Mouse (Mus musculus) midbrain, postnatal 0 days (tissue): ENCODE data around the gene Chrnb2. TPM values are rescaled to one million over a fixed set of nuclear protein-coding genes. Genes with fewer than 3 reads are reported as not detected.

Source experiments
- ATAC-seq: fragments of 200-750 bp; cut with Nextera tagmentation; 2 replicates; pipeline ENCODE4 v1.8.0; 2017; ENCODE audit warnings: moderate number of reproducible peaks, mild to moderate bottlenecking, moderate TSS enrichment, moderate library complexity; ENCODE audit not compliant: low FRiP score
- DNase-seq: peaks from one replicate; pipeline ENCODE4 v3.0.0-alpha.2; 2015; ENCODE audit warnings: low spot score
- H3K27ac ChIP-seq: fragments of 300-500 bp; sonication (generic); 2 replicates; pipeline ENCODE4 v1.5.1; 2014; ENCODE audit warnings: low read depth, mild to moderate bottlenecking, low read length, mixed read lengths
- H3K27me3 ChIP-seq: fragments of 300-500 bp; sonication (generic); 2 replicates; pipeline ENCODE4 v1.6.1; 2014; ENCODE audit warnings: low read length, control low read depth, mixed read lengths; ENCODE audit not compliant: insufficient read depth
- H3K36me3 ChIP-seq: fragments of 300-500 bp; sonication (generic); 2 replicates; pipeline ENCODE4 v1.6.1; 2014; ENCODE audit warnings: low read length, control low read depth, mixed read lengths; ENCODE audit not compliant: insufficient read depth
- H3K4me1 ChIP-seq: fragments of 300-500 bp; sonication (generic); 2 replicates; pipeline ENCODE4 v1.6.1; 2014; ENCODE audit warnings: mild to moderate bottlenecking, control low read depth, antibody characterized with exemption, low read length, mixed read lengths; ENCODE audit not compliant: insufficient read depth
- H3K4me2 ChIP-seq: fragments of 300-500 bp; sonication (generic); 2 replicates; pipeline ENCODE4 v1.6.1; 2014; ENCODE audit warnings: low read depth, mild to moderate bottlenecking, low read length, mixed read lengths; ENCODE audit not compliant: poor library complexity, severe bottlenecking
- H3K4me3 ChIP-seq: fragments of 300-500 bp; sonication (generic); 2 replicates; pipeline ENCODE4 v1.5.1; 2014; ENCODE audit warnings: low read depth, mild to moderate bottlenecking, low read length, moderate library complexity
- H3K9ac ChIP-seq: fragments of 300-500 bp; sonication (generic); replicated peaks from 2 replicates; pipeline ENCODE4 v1.6.1; 2014; ENCODE audit warnings: mild to moderate bottlenecking, low read length, moderate library complexity, mixed read lengths; ENCODE audit not compliant: poor library complexity, severe bottlenecking
- H3K9me3 ChIP-seq: fragments of 300-500 bp; sonication (generic); 2 replicates; pipeline ENCODE4 v1.6.1; 2016; ENCODE audit warnings: low read length, control low read depth
- CTCF ChIP-seq: IDR thresholded peaks from 2 replicates; pipeline ENCODE4 v1.5.1; 2016; ENCODE audit warnings: antibody characterized with exemption, mild to moderate bottlenecking
- WGBS: fragments of 180-500 bp; shearing (Covaris S2); extraction: QIAGEN DNeasy Blood & Tissue Kit; methylation state at CpG from one replicate; pipeline ENCODE4 v1.1.7; 2014; 5-methylcytosine and 5-hydroxymethylcytosine counted together
- polyA plus RNA-seq: library from polyadenylated mRNA; unstranded; fragments of >200 nt; fragmentation: Nextera tagmentation; extraction: Ambion mirVana; gene quantifications from 2 replicates; pipeline ENCODE4 v1.2.1, GENCODE M21; 2015
- total RNA-seq: library from RNA; depleted of rRNA; stranded (reverse); fragments of >200 nt; gene quantifications from 2 replicates; pipeline ENCODE4 v1.2.3, GENCODE M21; 2014; rRNA removed

The Chrnb2 gene
- total and polyA plus RNA-seq, 2 experiments from 2014 or later, result 20.5 to 47.3 TPM

- peak; percentile 79 for TF ChIP-seq CTCF
- peak within 1 kb of the TSS; percentile 94 for H3K27ac ChIP-seq
- peak within 1 kb of the TSS; percentile 97 for H3K4me3 ChIP-seq
- WGBS, result 5% methylated on average over 25 of the region's 28 CpGs
- H3K9ac ChIP-seq, result peak within 1 kb of the TSS; percentile 96
- H3K9me3 ChIP-seq, result no peaks in the 10 kb centered on the region
- peak within 1 kb of the TSS; percentile 81 for H3K4me2 ChIP-seq
- H3K36me3 ChIP-seq, result no peaks in the 10 kb centered on the region
- H3K27me3 ChIP-seq, result no peaks in the 10 kb centered on the region
- H3K4me1 ChIP-seq, result no peaks in the 10 kb centered on the region
- peak; percentile 92 for DNase-seq
- ATAC-seq, result peak; percentile 92
Observed at GRCm38 (mm10) chr3:89714359-89715206, 49.8 kb downstream of the Chrnb2 start, which contains the start of gene Adar. Adar (plus strand) TSS chr3:89715022.

DNA sequence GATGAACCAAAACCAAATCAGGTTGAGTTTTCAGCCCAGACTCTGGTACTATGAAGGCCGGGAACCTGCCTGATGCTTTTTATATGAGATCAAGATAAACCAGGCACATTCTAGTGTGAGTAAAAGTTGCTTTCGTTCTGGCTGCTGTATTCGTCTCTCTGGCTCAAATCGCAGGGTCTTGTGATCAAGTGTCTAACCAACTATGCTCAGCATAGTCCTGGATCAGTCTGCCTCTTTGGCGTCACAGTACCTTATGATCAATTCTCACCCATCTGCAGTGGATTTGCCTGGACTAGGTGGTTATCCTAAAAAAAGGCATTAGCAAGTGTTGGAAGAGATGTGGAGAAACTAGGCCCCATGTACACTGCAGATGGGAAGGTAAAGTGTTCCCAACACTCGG is 60.4 kb downstream of the Chrnb2 start:
- H3K9ac ChIP-seq, result no peak overlapping the region
- no peak overlapping the region for H3K27ac ChIP-seq
- H3K4me3 ChIP-seq, result no peak overlapping the region
- DNase-seq, result no peak
- H3K27me3 ChIP-seq, result no peaks in the 10 kb centered on the region
- no peaks in the 10 kb centered on the region for H3K36me3 ChIP-seq
- H3K4me2 ChIP-seq, result no peak overlapping the region
- 76% methylated on average over 6 of the region's 6 CpGs for WGBS
- TF ChIP-seq CTCF, result no peak
- no peak for ATAC-seq
- no peaks in the 10 kb centered on the region for H3K9me3 ChIP-seq
- H3K4me1 ChIP-seq, result no peaks in the 10 kb centered on the region

GRCm38 (mm10) chr3:89703596-89703995 is 60.8 kb downstream of the Chrnb2 start:
- 37% methylated on average over 3 of the region's 3 CpGs for WGBS
- ATAC-seq, result no peak
- Histone ChIP-seq H3K4me3 (no peak overlapping the region), H3K27me3 (no peaks in the 10 kb centered on the region), H3K4me1 (no peaks in the 10 kb centered on the region), H3K9me3 (no peaks in the 10 kb centered on the region), H3K9ac (no peak overlapping the region), H3K27ac (no peak overlapping the region), H3K36me3 (no peaks in the 10 kb centered on the region), H3K4me2 (no peak overlapping the region)
- no peak for DNase-seq
- no peak for TF ChIP-seq CTCF

DNA sequence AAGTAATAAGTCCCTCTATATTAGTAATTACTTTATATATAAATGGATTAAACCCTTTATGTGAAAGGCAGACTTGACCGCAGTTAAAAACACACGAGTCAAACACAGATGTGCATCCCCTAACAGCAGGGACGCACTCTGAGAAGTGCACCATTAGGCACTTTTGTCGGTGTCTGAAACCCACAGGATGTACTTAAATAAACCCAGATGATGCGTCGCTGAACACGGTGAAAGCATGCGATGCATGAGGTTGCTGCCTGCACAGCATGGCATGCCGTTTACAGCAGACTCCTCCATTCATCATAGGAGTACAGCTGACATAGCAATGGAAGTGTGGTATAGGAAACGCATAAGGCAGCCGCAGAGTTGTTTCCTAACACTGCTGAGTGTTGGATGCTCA is 64.0 kb downstream of the Chrnb2 start:
- Histone ChIP-seq H3K9me3 (no peaks in the 10 kb centered on the region), H3K4me1 (no peaks in the 10 kb centered on the region), H3K36me3 (no peaks in the 10 kb centered on the region), H3K27me3 (no peaks in the 10 kb centered on the region), H3K4me3 (no peak overlapping the region), H3K27ac (no peak overlapping the region), H3K9ac (no peak overlapping the region), H3K4me2 (no peak overlapping the region)
- no peak for TF ChIP-seq CTCF
- no peak for ATAC-seq
- 79% methylated on average over 11 of the region's 11 CpGs for WGBS
- peak; percentile 12 for DNase-seq

- TF ChIP-seq CTCF, result no peak
- no peak for ATAC-seq
Observed at GRCm38 (mm10) chr3:89698958-89699357, 65.5 kb downstream of the Chrnb2 start.

More at GRCm38 (mm10) chr3:89698958-89699357, 65.5 kb downstream of the Chrnb2 start:
- H3K9ac ChIP-seq, result no peak overlapping the region
- DNase-seq, result no peak
- H3K4me3 ChIP-seq, result no peak overlapping the region
- 89% methylated on average over 1 of the region's 1 CpGs for WGBS
- H3K27me3 ChIP-seq, result no peaks in the 10 kb centered on the region
- H3K4me2 ChIP-seq, result no peak overlapping the region
- no peaks in the 10 kb centered on the region for H3K4me1 ChIP-seq
- no peaks in the 10 kb centered on the region for H3K9me3 ChIP-seq
- no peak overlapping the region for H3K27ac ChIP-seq
- H3K36me3 ChIP-seq, result no peaks in the 10 kb centered on the region

Other genes starting within 250 kb of the Chrnb2 start
- gene Kcnn3, start 244.5 kb downstream of the Chrnb2 start, total RNA-seq, result 21.4 and 23.3 TPM in 2 replicates
- gene Kcnn3, start 244.5 kb downstream of the Chrnb2 start, polyA plus RNA-seq, result 5.9 and 7.3 TPM in 2 replicates
- gene Adar, start 49.6 kb downstream of the Chrnb2 start, total RNA-seq, result 77.1 and 93.6 TPM in 2 replicates
- 21.8 and 22.9 TPM in 2 replicates for gene Adar, start 49.6 kb downstream of the Chrnb2 start, polyA plus RNA-seq
- 59.1 and 62.2 TPM in 2 replicates for gene Ube2q1, start 9.0 kb upstream of the Chrnb2 start, total RNA-seq
- 8.9 and 9.4 TPM in 2 replicates for gene Ube2q1, start 9.0 kb upstream of the Chrnb2 start, polyA plus RNA-seq
- gene She, start 66.7 kb upstream of the Chrnb2 start, total RNA-seq, result 1.8 and 2.7 TPM in 2 replicates
- 0.91 and 1.0 TPM in 2 replicates for gene She, start 66.7 kb upstream of the Chrnb2 start, polyA plus RNA-seq
- 0.99 and 2.0 TPM in 2 replicates for gene Il6ra, start 148.6 kb upstream of the Chrnb2 start, total RNA-seq
- gene Il6ra, start 148.6 kb upstream of the Chrnb2 start, polyA plus RNA-seq, result 1.1 and 1.8 TPM in 2 replicates
- gene Atp8b2, start 198.9 kb upstream of the Chrnb2 start, total RNA-seq, result 68.9 and 95.4 TPM in 2 replicates
- gene Atp8b2, start 198.9 kb upstream of the Chrnb2 start, polyA plus RNA-seq, result 7.9 and 9.0 TPM in 2 replicates
- 40.6 and 45.7 TPM in 2 replicates for gene Hax1, start 234.1 kb upstream of the Chrnb2 start, total RNA-seq
- 71.8 and 77.4 TPM in 2 replicates for gene Hax1, start 234.1 kb upstream of the Chrnb2 start, polyA plus RNA-seq